In the genomic region with DNA sequence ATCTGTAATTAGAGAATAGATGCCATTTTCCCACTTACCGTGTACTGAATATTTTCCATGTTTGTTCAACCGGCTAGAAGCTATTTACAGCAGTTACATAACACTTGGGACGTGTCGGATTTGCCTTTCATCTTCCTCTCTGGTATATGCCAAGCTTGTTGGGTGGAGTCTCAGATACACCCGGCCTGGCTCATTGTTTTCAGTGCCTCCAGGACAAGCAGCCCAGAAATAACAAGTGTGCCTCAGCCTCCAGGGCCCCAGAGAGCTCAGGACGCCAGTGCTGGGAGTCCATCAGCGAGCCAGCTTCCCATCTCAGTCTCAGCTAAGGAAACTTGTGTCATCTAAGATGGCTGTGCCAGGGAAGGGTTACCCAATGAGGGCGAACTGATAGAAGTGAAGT, we compare ENCODE assay signal across 18 mouse cellular contexts. TPM values are rescaled to one million over a fixed set of nuclear protein-coding genes. Genes with fewer than 3 reads are reported as not detected.
DNase-seq lines count a peak whose midpoint lies in the region; ATAC-seq and TF ChIP-seq lines count a peak whose summit lies in the region.
"Had no signal": no experiment of that assay in that cellular context is flagged by ENCODE, and none has a peak within 500 bp of the region (broad histone marks: within the 10 kb centered on the region; RNA-seq: fewer than 3 reads in every experiment).

No protein-coding gene starts in this region.

- no peak for TF ChIP-seq CTCF in gastrocnemius, adult 2 months (IDR thresholded peaks at IDR 0.05)
- TF ChIP-seq CTCF in lung, adult 2 months (IDR thresholded peaks at IDR 0.05; ENCODE audit: insufficient read depth, low read length) = no peak

- intact Hi-C loops in gastrocnemius, adult 2 months (cut with DNase I) = no loop called here

- no peak overlapping the region; the same call in 1 of the 2 replicates for H3K27ac ChIP-seq in gastrocnemius, adult 2 months
- H3K27ac ChIP-seq: hindbrain, embryonic 12.5 days; layer of hippocampus, adult 2 months; lung, embryonic 15.5 days; midbrain, embryonic 10.5 days; stomach, embryonic 15.5 days had no signal

- H3K4me1 ChIP-seq in lung, adult 2 months (ENCODE audit: control insufficient read depth, insufficient read depth, low read length) = 0 out of 2 replicates have a peak, but pooled peaks cover 7% of the 10 kb centered on the region
- H3K4me1 ChIP-seq: hindbrain, embryonic 12.5 days; midbrain, embryonic 10.5 days; stomach, embryonic 15.5 days had no signal

- peak; percentile 46 for DNase-seq in gastrocnemius, adult 2 months
- no peak for DNase-seq in gastrocnemius, postnatal 4 days (ENCODE audit: low spot score in 2 of 2)
- DNase-seq in kidney, adult 9 months = peak; percentile 34
- DNase-seq in kidney, postnatal 14 days = no peak
- no peak for DNase-seq in lung, adult 2 months
- DNase-seq in lung, postnatal 4 days = peak; percentile 38 to 64
- DNase-seq in thymus, postnatal 25 days = no peak
- DNase-seq: adrenal gland, postnatal 10 days; cerebellum, adult 9-10 months; left cerebral cortex, postnatal 4 days; right cerebral cortex, adult 18-20 months had no signal

- no peak for ATAC-seq in inflammation-experienced regulatory T-cells, adult 6 months
- ATAC-seq: intestine, embryonic 16.5 days had no signal

- peak; percentile 23; the same call in 1 of the 2 replicates for TF ChIP-seq POLR2A in lung, adult 2 months (IDR thresholded peaks at IDR 0.05; ENCODE audit: borderline replicate concordance, extremely low read depth, low read depth, low read length)

- WGBS in lung, adult 2 months = 34% methylated on average over 8 of the region's 8 CpGs

- no peak overlapping the region for H3K4me3 ChIP-seq in gastrocnemius, adult 2 months
- no peak overlapping the region for H3K4me3 ChIP-seq in lung, adult 2 months (replicated peaks; ENCODE audit: extremely low read depth, low read depth, low read length)
- H3K4me3 ChIP-seq: hindbrain, embryonic 12.5 days; layer of hippocampus, adult 2 months; lung, embryonic 15.5 days; midbrain, embryonic 10.5 days; stomach, embryonic 15.5 days had no signal

RNA-seq across cellular contexts. Expression of gene Ccnd1, which starts 33.7 kb away (rescaled TPM):
- 1 to 10 TPM; 1.6 to 5.2 TPM for total RNA-seq in gastrocnemius, adult 2 months (2021)
- total RNA-seq in gastrocnemius, postnatal 4 days (2021) = 10 to 100 TPM; 82.7 to 84.8 TPM
- 106 and 138 TPM in 2 replicates for polyA plus RNA-seq in lung, adult 2 months (2012; rRNA removed)
- polyA plus RNA-seq in inflammation-experienced regulatory T-cells, adult 6 months (2017; shearing (Covaris generic)) = 1 to 10 TPM; 1.2 to 1.8 (median 1.5) TPM

RNA-seq across cellular contexts. Expression of gene LTO1, which starts 58.6 kb away (rescaled TPM):
- total RNA-seq in gastrocnemius, adult 2 months (2021) = 1 to 10 TPM; 8.1 to 9.9 TPM
- total RNA-seq in gastrocnemius, postnatal 4 days (2021) = 10 to 100 TPM; 18.4 TPM
- polyA plus RNA-seq in lung, adult 2 months (2012; rRNA removed) = 13.5 and 17.7 TPM in 2 replicates
- 10 to 100 TPM; 27.4 to 42.5 (median 30.4) TPM for polyA plus RNA-seq in inflammation-experienced regulatory T-cells, adult 6 months (2017; shearing (Covaris generic))

Comparison
In these comparisons a context has a peak if more than half of its experiments do, and no peak if none do; other contexts are left out.
1. DNase-seq: peak in gastrocnemius, adult 2 months (single experiment), kidney, adult 9 months (single experiment) and lung, postnatal 4 days (2 of 2); none in gastrocnemius, postnatal 4 days (0 of 2), kidney, postnatal 14 days (single experiment), lung, adult 2 months (single experiment) and thymus, postnatal 25 days (single experiment).
2. RNA of gene Ccnd1, which starts 33.7 kb away (total RNA-seq): 82.7 to 84.8 TPM in gastrocnemius, postnatal 4 days; 1.6 to 5.2 TPM in gastrocnemius, adult 2 months; every median in the first group is over 10 times any median in the second.